Mouse (Mus musculus) lung, postnatal 0 days (tissue): ENCODE data around the gene Iqub.

Source experiments
- CTCF ChIP-seq: IDR thresholded peaks from 2 replicates; pipeline ENCODE4 v1.5.1; 2016; ENCODE audit warnings: antibody characterized with exemption, mild to moderate bottlenecking
- EP300 ChIP-seq: IDR thresholded peaks from 2 replicates; pipeline ENCODE4 v1.6.1; 2016; ENCODE audit warnings: antibody characterized with exemption, mild to moderate bottlenecking, control low read depth

GRCm38 (mm10) chr6:24470571-24471132, 44.2 kb downstream of the Iqub start:
- no peak for TF ChIP-seq CTCF
- no peak for TF ChIP-seq EP300
